Mouse (Mus musculus) C2C12 (cell line): Measurements from ENCODE around the gene Cat. TPM values are rescaled to one million over a fixed set of nuclear protein-coding genes. Genes with fewer than 3 reads are reported as not detected.

Experiments
- H3K27me3 ChIP-seq: one replicate; pipeline ENCODE4 v1.6.1; 2011; ENCODE audit not compliant: control insufficient read depth, insufficient read depth, insufficient read length
- H3K36me3 ChIP-seq: one replicate; pipeline ENCODE4 v1.6.1; 2011; ENCODE audit not compliant: control insufficient read depth, insufficient read depth
- H3K4me3 ChIP-seq: one replicate; pipeline ENCODE4 v1.5.1; 2011; ENCODE audit warnings: mild to moderate bottlenecking, control low read depth; ENCODE audit not compliant: poor library complexity, insufficient read depth, severe bottlenecking
- H3K79me2 ChIP-seq: one replicate; pipeline ENCODE4 v1.6.1; 2011; ENCODE audit not compliant: control insufficient read depth, insufficient read depth
- H3K79me3 ChIP-seq: one replicate; pipeline ENCODE4 v1.6.1; 2011; ENCODE audit warnings: low read depth, control low read depth
- H3ac ChIP-seq: one replicate; pipeline ENCODE3; 2011; ENCODE audit warnings: low read depth; ENCODE audit not compliant: control insufficient read depth, insufficient read length
- CEBPB ChIP-seq: IDR thresholded peaks from one replicate; pipeline ENCODE4 v1.6.1; 2011; ENCODE audit warnings: low read depth, mild to moderate bottlenecking, control low read depth, moderate library complexity
- CTCF ChIP-seq: IDR thresholded peaks from one replicate; pipeline ENCODE4 v1.5.1; 2011; ENCODE audit not compliant: control insufficient read depth, insufficient read depth, insufficient read length
- FOSL1 ChIP-seq: IDR thresholded peaks from one replicate; pipeline ENCODE4 v1.8.0; 2011; ENCODE audit warnings: mild to moderate bottlenecking, low read length; ENCODE audit not compliant: poor library complexity, insufficient read depth, severe bottlenecking
- MAX ChIP-seq: IDR thresholded peaks from one replicate; pipeline ENCODE4 v1.6.1; 2011; ENCODE audit warnings: mild to moderate bottlenecking, control low read depth
- MYOD1 ChIP-seq: IDR thresholded peaks from one replicate; pipeline ENCODE4 v1.6.1; 2011; ENCODE audit warnings: low read depth; ENCODE audit not compliant: control insufficient read depth, insufficient read length
- MYOG ChIP-seq: IDR thresholded peaks from one replicate; pipeline ENCODE4 v1.6.1; 2011; ENCODE audit not compliant: control insufficient read depth, insufficient read length; ENCODE audit errors: extremely low read depth
- USF1 ChIP-seq: IDR thresholded peaks from one replicate; pipeline ENCODE4 v1.6.1; 2011; ENCODE audit warnings: low read depth, mild to moderate bottlenecking, control low read depth, moderate library complexity
- polyA plus RNA-seq: library from polyadenylated mRNA; unstranded; fragments of >200 nt; fragmentation: generic; extraction: Trizol; gene quantifications from one replicate; pipeline ENCODE4 v1.2.1, GENCODE M21; 2012; ENCODE audit warnings: missing spikeins

The Cat gene
- polyA plus RNA-seq, 1 experiment: 14.5 TPM

DNA sequence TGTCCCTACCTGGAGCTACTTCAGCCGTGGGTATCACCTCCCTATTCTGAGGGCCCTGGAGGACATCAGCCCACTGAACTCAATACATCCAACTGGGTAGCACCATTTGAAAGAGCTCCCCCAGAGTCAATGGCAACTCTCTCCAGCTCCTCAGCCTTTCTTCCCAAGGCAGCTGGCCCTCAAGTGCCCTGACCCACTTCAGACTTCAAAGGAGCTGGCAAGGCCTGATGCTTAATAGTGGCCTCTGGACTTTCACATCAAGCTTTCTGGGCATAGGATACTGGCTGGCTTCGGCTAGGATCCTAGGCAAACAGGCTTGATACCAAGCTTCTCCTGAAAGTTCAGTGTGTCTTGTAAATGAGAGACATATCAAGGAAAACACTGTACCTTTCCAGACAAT lies 49.9 kb downstream of the Cat start:
- no peaks in the 10 kb centered on the region for H3K36me3 ChIP-seq
- no peak overlapping the region for H3K4me3 ChIP-seq
- peaks cover 32% of the 10 kb centered on the region for H3K27me3 ChIP-seq
- H3ac ChIP-seq: no peak overlapping the region
- no peaks in the 10 kb centered on the region for H3K79me3 ChIP-seq
- TF ChIP-seq USF1 (no peak), MYOD1 (no peak), MYOG (no peak), MAX (no peak), CEBPB (no peak), FOSL1 (no peak), CTCF (no peak)
- H3K79me2 ChIP-seq: no peaks in the 10 kb centered on the region

DNA sequence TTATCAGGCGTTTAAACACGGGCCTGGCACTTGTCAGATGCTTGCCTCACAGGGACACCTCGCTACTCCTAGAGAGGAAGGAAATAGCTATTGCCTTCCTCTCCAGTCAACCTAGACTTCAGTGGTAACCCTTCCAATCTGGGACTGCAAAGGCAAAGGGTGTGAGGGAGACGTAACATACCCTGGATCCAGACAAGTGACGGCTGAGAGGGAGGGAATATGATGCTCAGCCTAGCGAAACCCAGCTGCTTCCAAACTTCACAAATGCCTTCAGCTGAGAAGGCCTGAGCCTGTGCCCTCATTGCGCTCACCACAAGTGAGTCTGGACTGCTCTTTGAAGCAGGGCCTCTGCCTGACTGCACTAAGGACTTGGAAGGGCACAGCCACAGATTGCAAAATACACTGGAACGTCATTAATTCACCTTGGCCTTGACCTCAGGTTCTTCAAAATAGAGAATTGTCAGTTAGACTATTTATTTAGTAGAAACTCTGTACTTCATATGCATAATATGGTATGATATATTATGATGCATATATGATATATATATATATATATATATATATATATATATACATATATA lies 52.2 kb downstream of the Cat start:
- H3K79me2 ChIP-seq: no peaks in the 10 kb centered on the region
- peaks cover 42% of the 10 kb centered on the region for H3K27me3 ChIP-seq
- H3K79me3 ChIP-seq: no peaks in the 10 kb centered on the region
- no peak overlapping the region for H3K4me3 ChIP-seq
- TF ChIP-seq MYOG (no peak), MAX (no peak), CTCF (no peak), FOSL1 (no peak), USF1 (no peak), MYOD1 (no peak)
- H3ac ChIP-seq: no peak overlapping the region
- no peaks in the 10 kb centered on the region for H3K36me3 ChIP-seq

DNA sequence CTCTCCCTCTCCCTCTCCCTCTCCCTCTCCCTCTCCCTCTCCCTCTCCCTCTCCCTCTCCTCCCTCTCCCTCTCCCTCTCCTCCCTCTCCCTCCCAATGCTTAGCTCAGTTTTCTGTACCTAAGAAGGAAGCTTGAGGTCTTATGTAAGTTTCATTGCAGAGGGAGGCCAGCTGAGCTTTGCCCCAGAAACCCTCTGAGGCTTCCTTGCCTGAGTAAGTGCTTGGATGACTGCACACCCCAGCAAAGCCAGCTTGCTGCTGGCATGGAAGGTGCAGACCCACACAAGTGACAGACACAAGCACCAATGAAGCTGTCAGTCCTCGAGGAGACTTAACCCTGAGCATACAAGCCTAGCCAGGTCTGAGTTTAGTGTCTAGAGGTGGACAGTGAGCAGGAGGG lies 54.2 kb downstream of the Cat start:
- peaks cover 46% of the 10 kb centered on the region for H3K27me3 ChIP-seq
- no peak overlapping the region for H3K4me3 ChIP-seq
- H3K36me3 ChIP-seq: no peaks in the 10 kb centered on the region
- H3K79me3 ChIP-seq: no peaks in the 10 kb centered on the region
- TF ChIP-seq CTCF (no peak), MYOD1 (no peak), USF1 (no peak), FOSL1 (no peak), MYOG (no peak), MAX (no peak), CEBPB (no peak)
- H3K79me2 ChIP-seq: no peaks in the 10 kb centered on the region
- no peak overlapping the region for H3ac ChIP-seq

DNA sequence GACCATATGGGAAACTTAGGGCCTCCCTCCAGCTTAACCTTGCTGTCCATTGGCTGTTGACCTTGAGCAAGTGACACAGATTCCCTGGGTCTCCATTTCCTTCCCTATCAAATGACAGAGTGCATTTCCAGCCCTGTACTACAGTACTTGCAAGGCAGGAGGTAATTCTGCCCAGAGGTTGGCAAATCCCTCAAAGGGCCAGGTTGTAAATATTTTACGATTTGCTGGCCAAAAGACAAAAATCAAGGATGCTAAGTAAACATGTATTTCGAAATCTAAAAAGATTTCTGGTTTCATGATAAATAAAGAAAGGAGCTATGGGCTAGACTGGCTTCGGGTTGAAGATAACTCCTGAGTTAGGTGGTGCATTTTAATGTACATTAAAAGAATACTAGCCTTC lies 56.6 kb downstream of the Cat start:
- Histone ChIP-seq H3K36me3 (no peaks in the 10 kb centered on the region), H3K79me2 (no peaks in the 10 kb centered on the region), H3K27me3 (peaks cover 47% of the 10 kb centered on the region), H3K79me3 (no peaks in the 10 kb centered on the region), H3ac (no peak overlapping the region), H3K4me3 (no peak overlapping the region)
- TF ChIP-seq FOSL1: no peak
- no peak for TF ChIP-seq CTCF
- no peak for TF ChIP-seq MYOG
- no peak for TF ChIP-seq USF1
- TF ChIP-seq MAX: no peak
- no peak for TF ChIP-seq MYOD1
- no peak for TF ChIP-seq CEBPB

DNA sequence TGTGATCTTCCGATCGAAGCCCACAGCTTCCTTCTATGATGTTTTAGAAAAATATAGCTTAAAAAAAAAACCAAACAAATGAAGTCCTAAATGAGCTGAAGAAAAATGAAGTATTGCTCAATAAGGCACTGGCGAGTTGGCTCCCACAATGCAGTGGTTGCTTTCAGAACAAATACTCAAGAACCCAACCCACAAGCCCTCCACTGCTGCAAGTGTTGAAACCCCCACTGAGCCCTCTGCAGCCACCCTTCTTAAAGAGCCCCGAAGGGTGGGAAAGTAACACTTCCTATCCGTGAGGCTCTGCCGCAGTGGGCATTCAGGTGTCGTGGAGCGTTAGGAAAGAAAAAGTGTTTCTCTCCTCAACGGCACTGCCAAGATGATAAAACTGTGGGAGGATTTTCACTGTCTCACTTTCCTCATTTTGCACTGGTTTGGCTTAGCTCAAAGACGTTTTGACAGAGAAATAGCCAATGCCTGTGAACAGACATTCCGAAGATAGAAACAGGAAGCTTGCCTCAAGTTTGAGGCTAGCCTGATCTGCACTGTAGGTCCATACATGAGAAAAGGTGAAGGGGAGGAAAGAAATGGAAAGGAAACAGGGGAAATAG lies 59.4 kb downstream of the Cat start:
- Histone ChIP-seq H3K36me3 (no peaks in the 10 kb centered on the region), H3K4me3 (no peak overlapping the region), H3K79me3 (no peaks in the 10 kb centered on the region), H3K79me2 (no peaks in the 10 kb centered on the region), H3K27me3 (peaks cover 54% of the 10 kb centered on the region), H3ac (no peak overlapping the region)
- TF ChIP-seq CTCF: no peak
- TF ChIP-seq USF1: no peak
- no peak for TF ChIP-seq CEBPB
- no peak for TF ChIP-seq MYOG
- TF ChIP-seq MYOD1: no peak
- TF ChIP-seq FOSL1: no peak
- no peak for TF ChIP-seq MAX
